Mouse (Mus musculus): ENCODE data around the gene Agbl4.

- TF ChIP-seq CTCF (IDR thresholded peaks at IDR 0.05; ENCODE audit: insufficient read depth, low read length) (no peak), POLR2A (IDR thresholded peaks at IDR 0.05; ENCODE audit: borderline replicate concordance, extremely low read depth, low read depth, low read length) (no peak)
Observed at GRCm38 (mm10) chr4:111704126-111704525, 1306.7 kb downstream of the Agbl4 start.
